ENCODE assay signal across 9 mouse cellular contexts in genomic region chr4:118261771-118262473, GRCm38 (mm10). TPM values are rescaled to one million over a fixed set of nuclear protein-coding genes. Genes with fewer than 3 reads are reported as not detected.
DNase-seq lines count a peak whose midpoint lies in the region; ATAC-seq and TF ChIP-seq lines count a peak whose summit lies in the region.
"Had no signal": no experiment of that assay in that cellular context is flagged by ENCODE, and none has a peak within 500 bp of the region (broad histone marks: within the 10 kb centered on the region; RNA-seq: fewer than 3 reads in every experiment).

No protein-coding gene starts in this region.

- peak overlapping the region; percentile 88 for H3K4me2 ChIP-seq in forebrain, embryonic 13.5 days

- no peaks in the 10 kb centered on the region for H3K9me3 ChIP-seq in forebrain, embryonic 13.5 days (replicated peaks)

- peaks cover 43% of the 10 kb centered on the region for H3K36me3 ChIP-seq in forebrain, embryonic 13.5 days (ENCODE audit: poor library complexity, severe bottlenecking)

- peak; percentile 57 for ATAC-seq in forebrain, embryonic 13.5 days

- peak overlapping the region; percentile 48 for H3K4me3 ChIP-seq in forebrain, embryonic 13.5 days
- no peak overlapping the region for H3K4me3 ChIP-seq in gastrocnemius, adult 2 months
- H3K4me3 ChIP-seq: myocyte had no signal

- peak; percentile 66 for DNase-seq in left cerebral cortex, postnatal 4 days
- no peak for DNase-seq in left cerebral cortex, adult 8-10 months (ENCODE audit: low spot score in 2 of 2)
- DNase-seq in mesoderm, embryonic 11.5 days (ENCODE audit: low read depth, low spot score): peak; percentile 74
- DNase-seq in thymus, postnatal 14 days: peak; percentile 51
- no peak for DNase-seq in adrenal gland, postnatal 36 days
- no peak for DNase-seq in gastrocnemius, adult 2 months
- DNase-seq in cerebellum, adult 18-20 months: no peak

- TF ChIP-seq CTCF in gastrocnemius, adult 2 months (IDR thresholded peaks at IDR 0.05): no peak

- H3K9ac ChIP-seq in forebrain, embryonic 13.5 days: peak overlapping the region; percentile 63; the same call in 1 of the 2 replicates

- 32% methylated on average over 13 of the region's 13 CpGs for WGBS in forebrain, embryonic 13.5 days

- intact Hi-C loops in left cerebral cortex, postnatal 4 days (cut with DNase I): no loop called here
- intact Hi-C loops in gastrocnemius, adult 2 months (cut with DNase I): no loop called here

- H3K4me1 ChIP-seq in forebrain, embryonic 13.5 days: peaks cover 81% of the 10 kb centered on the region

- H3K27me3 ChIP-seq in forebrain, embryonic 13.5 days: no peaks in the 10 kb centered on the region

- H3K27ac ChIP-seq in forebrain, embryonic 13.5 days: peak overlapping the region; percentile 88
- no peak overlapping the region for H3K27ac ChIP-seq in gastrocnemius, adult 2 months

RNA-seq across cellular contexts. Expression of gene Ptprf, which starts 29.3 kb away (rescaled TPM):
- 100 to 1,000 TPM; 229 to 232 TPM for total RNA-seq in left cerebral cortex, postnatal 4 days (2021)
- total RNA-seq in left cerebral cortex, adult 8-10 months (2022): 100 to 1,000 TPM in 3 of 4 experiments, 10 to 100 TPM in 1; 96.0 to 114 (median 107) TPM
- polyA plus RNA-seq in forebrain, embryonic 13.5 days (2015; fragmentation: Nextera tagmentation; extraction: Ambion mirVana): 62.9 and 76.1 TPM in 2 replicates
- total RNA-seq in adrenal gland, postnatal 36 days (2021): 10 to 100 TPM; 47.2 to 91.8 TPM
- 1 to 10 TPM; 1.5 to 2.5 TPM for total RNA-seq in gastrocnemius, adult 2 months (2021)

Comparison
In these comparisons a context has a peak if more than half of its experiments do, and no peak if none do; other contexts are left out.
1. DNase-seq: peak in left cerebral cortex, postnatal 4 days (single experiment), mesoderm, embryonic 11.5 days (single experiment) and thymus, postnatal 14 days (single experiment); none in left cerebral cortex, adult 8-10 months (0 of 2), adrenal gland, postnatal 36 days (0 of 2), gastrocnemius, adult 2 months (single experiment) and cerebellum, adult 18-20 months (0 of 2).
2. RNA of gene Ptprf, which starts 29.3 kb away (total RNA-seq): 229 to 232 TPM in left cerebral cortex, postnatal 4 days, 96.0 to 114 TPM in left cerebral cortex, adult 8-10 months and 47.2 to 91.8 TPM in adrenal gland, postnatal 36 days; 1.5 to 2.5 TPM in gastrocnemius, adult 2 months; every median in the first group is over 10 times any median in the second.